Mouse (Mus musculus) MEL (cell line): ENCODE data around the gene Nuak2. TPM values are rescaled to one million over a fixed set of nuclear protein-coding genes. Genes with fewer than 3 reads are reported as not detected.

Experiments used
- DNase-seq: peaks from one replicate; pipeline ENCODE4 v3.0.0; 2011; ENCODE audit warnings: low read depth, low spot score
- H3K27ac ChIP-seq: 2 replicates; pipeline ENCODE4 v1.5.1; 2012; ENCODE audit warnings: low read depth, mild to moderate bottlenecking, control low read depth, low read length, moderate library complexity; ENCODE audit not compliant: control insufficient read depth
- H3K27me3 ChIP-seq, 2 experiments: fragments of 150-350 bp in 1 of 2; sonication (generic) in 1 of 2; 2 replicates each; pipeline ENCODE4 v1.6.1; 2012; ENCODE audit warnings: low read length in 2 of 2, mild to moderate bottlenecking in 2 of 2, improper control_type of control experiment in 1 of 2, moderate library complexity in 1 of 2; ENCODE audit not compliant: insufficient read depth in 2 of 2, control insufficient read depth in 1 of 2
- H3K36me3 ChIP-seq, 2 experiments: 2 replicates each; pipeline ENCODE4 v1.6.1; 2012 to 2014; ENCODE audit warnings: low read length in 2 of 2, improper control_type of control experiment in 1 of 2, inconsistent platforms in 1 of 2, mild to moderate bottlenecking in 1 of 2; ENCODE audit not compliant: insufficient read depth in 2 of 2, control insufficient read depth in 1 of 2
- H3K4me1 ChIP-seq, 2 experiments: fragments of 150-350 bp in 1 of 2; sonication (generic) in 1 of 2; 2 replicates each; pipeline ENCODE4 v1.6.1; 2012; ENCODE audit warnings: low read length in 2 of 2, improper control_type of control experiment in 1 of 2, mild to moderate bottlenecking in 1 of 2; ENCODE audit not compliant: insufficient read depth in 2 of 2, control insufficient read depth in 1 of 2
- H3K4me3 ChIP-seq, 2 experiments: fragments of 150-350 bp in 1 of 2; sonication (generic) in 1 of 2; 2 replicates each; pipeline ENCODE4 v1.5.1; 2012; ENCODE audit warnings: low read depth in 2 of 2, low read length in 2 of 2, mild to moderate bottlenecking in 2 of 2, moderate library complexity in 2 of 2, control low read depth in 1 of 2, improper control_type of control experiment in 1 of 2; ENCODE audit not compliant: control insufficient read depth in 1 of 2, insufficient read depth in 1 of 2
- H3K79me2 ChIP-seq: 2 replicates; pipeline ENCODE4 v1.6.1; 2012; ENCODE audit warnings: mild to moderate bottlenecking, low read length, moderate library complexity; ENCODE audit not compliant: control insufficient read depth, poor library complexity, insufficient read depth
- H3K9ac ChIP-seq: 2 replicates; pipeline ENCODE4 v1.6.1; 2012; ENCODE audit warnings: low read depth, mild to moderate bottlenecking, control low read depth, low read length, moderate library complexity; ENCODE audit not compliant: control insufficient read depth, poor library complexity, severe bottlenecking
- H3K9me3 ChIP-seq: fragments of 150-350 bp; sonication (generic); replicated peaks from 2 replicates; pipeline ENCODE4 v1.6.1; 2012; ENCODE audit warnings: mild to moderate bottlenecking, low read length, improper control_type of control experiment, moderate library complexity; ENCODE audit not compliant: insufficient read depth
- BHLHE40 ChIP-seq: IDR thresholded peaks from 2 replicates; pipeline ENCODE4 v1.6.1; 2012; ENCODE audit warnings: low read depth, mild to moderate bottlenecking, inconsistent platforms, low read length, improper control_type of control experiment, borderline replicate concordance
- CTCF ChIP-seq, 3 experiments: IDR thresholded peaks in 2 of 3; conservative IDR thresholded peaks in 1 of 3; 2 replicates each; pipeline ENCODE4 v1.5.1; 2011 to 2012; ENCODE audit warnings: low read length in 3 of 3, low read depth in 2 of 3, mild to moderate bottlenecking in 2 of 3, improper control_type of control experiment in 1 of 3, inconsistent platforms in 1 of 3, mixed read lengths in 1 of 3, moderate library complexity in 1 of 3; ENCODE audit not compliant: control insufficient read depth in 1 of 3, insufficient read depth in 1 of 3, poor library complexity in 1 of 3, severe bottlenecking in 1 of 3
- EP300 ChIP-seq, 2 experiments: IDR thresholded peaks; 2 replicates each; pipeline ENCODE4 v1.6.1; 2011; ENCODE audit warnings: improper control_type of control experiment in 2 of 2, low read length in 2 of 2, low read depth in 1 of 2, mild to moderate bottlenecking in 1 of 2
- GATA1 ChIP-seq: IDR thresholded peaks from 2 replicates; pipeline ENCODE4 v1.6.1; 2011; ENCODE audit warnings: low read depth, low read length, improper control_type of control experiment
- JUND ChIP-seq: IDR thresholded peaks from 2 replicates; pipeline ENCODE4 v1.6.1; 2011; ENCODE audit warnings: low read depth, mild to moderate bottlenecking, improper control_type of control experiment, low read length
- MAZ ChIP-seq: IDR thresholded peaks from 2 replicates; pipeline ENCODE4 v1.6.1; 2012; ENCODE audit warnings: low read depth, mild to moderate bottlenecking, inconsistent platforms, low read length, improper control_type of control experiment
- MEF2A ChIP-seq: IDR thresholded peaks from 2 replicates; pipeline ENCODE4 v1.6.1; 2014; ENCODE audit warnings: low read depth, mild to moderate bottlenecking, inconsistent platforms, low read length, improper control_type of control experiment; ENCODE audit not compliant: poor library complexity, insufficient replicate concordance, severe bottlenecking; ENCODE audit errors: extremely low read depth
- MYB ChIP-seq: IDR thresholded peaks from 2 replicates; pipeline ENCODE4 v1.6.1; 2011; ENCODE audit warnings: mild to moderate bottlenecking, low read depth, low read length, improper control_type of control experiment
- POLR2A ChIP-seq, 2 experiments: IDR thresholded peaks; 2 replicates each; pipeline ENCODE4 v1.6.1; 2011 to 2012; ENCODE audit warnings: low read length in 2 of 2, mild to moderate bottlenecking in 2 of 2, control low read depth in 1 of 2, improper control_type of control experiment in 1 of 2, low read depth in 1 of 2, moderate library complexity in 1 of 2; ENCODE audit not compliant: control insufficient read depth in 1 of 2, insufficient read depth in 1 of 2, poor library complexity in 1 of 2
- RAD21 ChIP-seq: IDR thresholded peaks from 2 replicates; pipeline ENCODE4 v1.6.1; 2011; ENCODE audit warnings: mild to moderate bottlenecking, low read depth, low read length, improper control_type of control experiment
- RCOR1 ChIP-seq: IDR thresholded peaks from 2 replicates; pipeline ENCODE4 v1.6.1; 2012; ENCODE audit warnings: low read depth, mild to moderate bottlenecking, inconsistent platforms, low read length, improper control_type of control experiment
- SIN3A ChIP-seq: IDR thresholded peaks from 2 replicates; pipeline ENCODE4 v1.6.1; 2012; ENCODE audit warnings: low read length, improper control_type of control experiment, inconsistent platforms
- SMC3 ChIP-seq: IDR thresholded peaks from 2 replicates; pipeline ENCODE4 v1.6.1; 2011; ENCODE audit warnings: low read depth, low read length, improper control_type of control experiment
- USF1 ChIP-seq: IDR thresholded peaks from 2 replicates; pipeline ENCODE4 v1.6.1; 2014; ENCODE audit warnings: low read depth, mild to moderate bottlenecking, inconsistent platforms, low read length, improper control_type of control experiment, moderate library complexity
- ZC3H11A ChIP-seq: IDR thresholded peaks from 2 replicates; pipeline ENCODE4 v1.6.1; 2012; ENCODE audit warnings: low read depth, mild to moderate bottlenecking, inconsistent platforms, low read length, improper control_type of control experiment
- ZNF384 ChIP-seq: IDR thresholded peaks from 2 replicates; pipeline ENCODE4 v1.6.1; 2012; ENCODE audit warnings: low read depth, mild to moderate bottlenecking, inconsistent platforms, low read length, improper control_type of control experiment
- polyA plus RNA-seq, 2 experiments: library from polyadenylated mRNA; stranded (reverse) in 1 of 2; unstranded in 1 of 2; fragments of >175 nt in 1 of 2; fragments of >200 nt in 1 of 2; gene quantifications; 2 replicates each; pipeline versions ENCODE4 v1.2.1 to v1.2.4; 2012; ENCODE audit warnings: low replicate concordance in 2 of 2, low read depth in 1 of 2; ENCODE audit not compliant: insufficient read length in 2 of 2, insufficient read depth in 1 of 2, missing spikeins in 1 of 2
- total RNA-seq: library from RNA; depleted of rRNA; stranded (reverse); fragments of 300-350 nt; gene quantifications from 2 replicates; pipeline ENCODE4 v1.2.3, GENCODE M21; 2012

Nuak2 gene
- total and polyA plus RNA-seq, 3 experiments, result 3.0 to 3.2 TPM; not detected in 1

DNA sequence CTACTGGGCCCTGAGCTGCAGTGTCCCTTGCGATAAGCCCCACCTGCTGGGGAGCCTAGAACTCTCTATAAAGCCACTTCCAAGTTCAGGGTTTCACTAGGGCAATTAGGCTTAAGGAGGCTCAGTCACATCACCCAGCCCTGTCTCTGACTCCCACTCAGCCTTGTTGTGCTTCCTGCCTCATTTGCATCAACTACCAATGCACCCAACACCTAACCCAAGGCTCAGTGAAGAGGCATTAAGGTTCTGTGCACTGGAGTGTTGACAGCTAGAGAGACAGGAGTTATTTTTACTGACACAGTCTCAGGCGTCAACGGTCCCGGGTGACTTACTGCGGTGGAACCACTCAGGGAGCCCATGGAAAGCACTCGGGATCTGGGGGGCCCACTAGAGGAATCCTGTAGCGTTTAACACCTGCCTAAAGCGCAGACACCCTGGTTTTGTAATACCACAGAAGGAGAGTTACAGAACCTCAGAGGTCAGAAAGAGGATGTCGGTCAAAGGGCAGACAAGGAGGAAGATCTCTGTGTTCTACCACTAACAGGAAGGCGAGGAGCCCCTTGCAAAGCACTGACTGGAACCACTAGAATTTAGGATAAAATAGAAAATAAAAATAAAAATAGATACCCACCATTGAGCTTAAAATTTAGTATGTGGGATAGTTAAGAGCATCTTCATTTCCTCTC, 4.6 kb upstream of the Nuak2 start:
- Histone ChIP-seq H3K4me1 (peaks cover 19 to 43% of the 10 kb centered on the region in 2 experiments), H3K9me3 (no peaks in the 10 kb centered on the region), H3K9ac (no peak overlapping the region; the same call in 1 of the 2 replicates), H3K79me2 (0 out of 2 replicates have a peak, but pooled peaks cover 1% of the 10 kb centered on the region), H3K4me3 (0 out of 4 replicates have a peak overlapping the region, but pooled peaks of 1 of the 2 experiments have one; percentile 10), H3K27me3 (no peaks in the 10 kb centered on the region; a peak in 1 of 4 replicates), H3K27ac (no peak overlapping the region), H3K36me3 (peaks cover 0 to 26% of the 10 kb centered on the region in 2 experiments; a peak in 2 of 4 replicates)
- peak; percentile 40 for DNase-seq
- TF ChIP-seq JUND (no peak), USF1 (no peak), GATA1 (0 out of 2 replicates have a peak, but pooled peaks have one; percentile 3), POLR2A (IDR thresholded peaks at IDR 0.05; ENCODE audit: control insufficient read depth in 1 of 2, insufficient read depth in 1 of 2, low read depth in 1 of 2, low read length in 2 of 2, poor library complexity in 1 of 2) (no peak), BHLHE40 (no peak), MEF2A (no peak), MYB (no peak)

DNA sequence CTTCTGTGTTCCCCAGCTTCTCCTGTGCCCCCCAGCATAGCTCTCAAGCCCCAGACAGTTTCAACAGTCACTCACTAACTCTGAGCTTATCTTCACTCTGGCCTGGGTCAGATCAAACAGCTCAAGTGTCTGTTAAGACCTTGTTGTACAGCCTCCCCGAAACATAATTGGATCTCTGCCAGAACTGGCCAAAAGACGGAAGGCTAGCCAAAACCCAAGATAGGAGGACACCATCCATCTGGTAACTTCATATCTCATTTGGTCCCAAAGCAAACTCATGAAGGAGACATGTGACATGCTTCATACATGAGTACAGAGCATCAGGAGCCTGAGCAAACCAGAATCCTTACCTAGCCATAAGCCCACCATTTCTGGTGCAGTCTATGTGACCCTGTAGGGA, 3.9 kb upstream of the Nuak2 start:
- Histone ChIP-seq H3K27ac (no peak overlapping the region), H3K4me1 (peaks cover 19 to 43% of the 10 kb centered on the region in 2 experiments), H3K79me2 (0 out of 2 replicates have a peak, but pooled peaks cover 2% of the 10 kb centered on the region), H3K27me3 (no peaks in the 10 kb centered on the region), H3K9ac (peak overlapping the region; percentile 29; the same call in 1 of the 2 replicates), H3K36me3 (peaks cover 0 to 31% of the 10 kb centered on the region in 2 experiments; a peak in 2 of 4 replicates), H3K9me3 (no peaks in the 10 kb centered on the region), H3K4me3 (0 out of 4 replicates have a peak overlapping the region, but pooled peaks of 1 of the 2 experiments have one; percentile 2)
- peak; percentile 61 for DNase-seq
- peak; percentile 45; the same call in 1 of the 2 replicates for TF ChIP-seq USF1
- TF ChIP-seq RAD21, result no peak
- TF ChIP-seq EP300 (IDR thresholded peaks at IDR 0.05; ENCODE audit: low read depth in 1 of 2, low read length in 2 of 2), result peak; percentile 22 to 67; a peak in 3 of 4 replicates
- peak; percentile 51 for TF ChIP-seq GATA1
- peak; percentile 68 for TF ChIP-seq MYB

DNA sequence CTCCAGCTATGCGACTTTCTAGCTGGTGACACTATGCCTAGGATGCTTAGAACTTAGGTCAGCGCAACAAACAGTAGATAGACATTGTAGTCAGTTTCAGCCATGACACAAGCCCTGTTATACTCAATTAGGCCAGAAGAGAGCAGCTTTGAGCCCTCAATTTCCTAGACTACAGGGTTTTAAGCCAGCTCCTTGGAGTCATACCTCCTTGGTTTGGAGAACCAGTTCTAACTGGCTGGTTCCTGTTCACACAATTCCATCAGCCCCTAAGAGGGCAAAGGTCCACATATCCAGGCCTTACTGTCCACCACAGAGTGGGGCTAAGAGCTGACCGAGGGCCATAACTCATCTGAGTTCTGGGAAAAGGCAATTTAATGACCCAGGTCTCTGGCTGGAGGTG, 3.2 kb upstream of the Nuak2 start:
- no peak overlapping the region for H3K9ac ChIP-seq
- no peak overlapping the region for H3K4me3 ChIP-seq
- no peak overlapping the region for H3K27ac ChIP-seq
- TF ChIP-seq CTCF (IDR thresholded peaks at IDR 0.05 in 2 of 3, conservative IDR thresholded peaks at IDR 0.05 in 1 of 3; ENCODE audit: control insufficient read depth in 1 of 3, insufficient read depth in 1 of 3, low read depth in 2 of 3, low read length in 3 of 3, poor library complexity in 1 of 3, severe bottlenecking in 1 of 3) (peak; percentile 25 to 78 (median 65); a peak in 5 of 6 replicates), RAD21 (peak; percentile 75), MAZ (0 out of 2 replicates have a peak, but pooled peaks have one; percentile 29), RCOR1 (no peak), SMC3 (peak; percentile 94), SIN3A (peak; percentile 25; the same call in 1 of the 2 replicates), ZC3H11A (peak; percentile 80), ZNF384 (no peak)
- no peaks in the 10 kb centered on the region for H3K27me3 ChIP-seq
- 0 out of 2 replicates have a peak, but pooled peaks cover 2% of the 10 kb centered on the region for H3K79me2 ChIP-seq
- DNase-seq, result peak; percentile 81
- peaks cover 0 to 35% of the 10 kb centered on the region in 2 experiments; a peak in 2 of 4 replicates for H3K36me3 ChIP-seq
- no peaks in the 10 kb centered on the region for H3K9me3 ChIP-seq
- peaks cover 19 to 43% of the 10 kb centered on the region in 2 experiments for H3K4me1 ChIP-seq
